ENCODE assay signal across 30 mouse cellular contexts in the genomic region with DNA sequence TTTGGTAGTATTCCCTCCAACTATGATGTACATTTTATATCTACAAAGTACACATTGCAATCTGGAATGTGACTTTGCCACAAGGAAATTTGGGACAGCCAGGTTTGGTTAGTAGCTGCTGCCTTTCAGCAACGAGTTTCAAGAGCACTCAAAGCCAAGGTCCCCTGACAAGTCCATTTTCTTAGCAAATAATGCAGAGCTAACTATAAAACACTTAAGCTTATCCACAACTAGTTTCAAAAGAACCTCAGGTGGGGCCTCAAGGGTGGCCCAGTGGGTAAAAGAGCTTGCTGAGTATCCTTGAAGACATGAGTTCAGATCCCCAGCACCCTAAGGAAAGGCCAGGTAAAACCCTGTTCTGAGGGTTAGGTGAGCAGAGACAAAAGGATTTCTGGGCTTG. TPM values are rescaled to one million over a fixed set of nuclear protein-coding genes. Genes with fewer than 3 reads are reported as not detected.
A peak's percentile ranks its signal among the peaks of the same experiment; 100 is the strongest.
DNase-seq lines count a peak whose midpoint lies in the region; ATAC-seq and TF ChIP-seq lines count a peak whose summit lies in the region.
"Had no signal": no experiment of that assay in that cellular context is flagged by ENCODE, and none has a peak within 500 bp of the region (broad histone marks: within the 10 kb centered on the region; RNA-seq: fewer than 3 reads in every experiment).

No protein-coding gene starts in this region.

- TF ChIP-seq CTCF in lung, adult 2 months (IDR thresholded peaks at IDR 0.05; ENCODE audit: insufficient read depth, low read length) = no peak
- no peak for TF ChIP-seq CTCF in lung, postnatal 0 days (IDR thresholded peaks at IDR 0.05)

- no peaks in the 10 kb centered on the region; the same call in 1 of the 2 replicates for H3K4me1 ChIP-seq in lung, adult 2 months (ENCODE audit: control insufficient read depth, insufficient read depth, low read length)
- no peaks in the 10 kb centered on the region for H3K4me1 ChIP-seq in lung, postnatal 0 days (ENCODE audit: insufficient read depth, low read depth, low read length)
- H3K4me1 ChIP-seq: embryonic facial prominence, embryonic 10.5 days; embryonic facial prominence, embryonic 13.5 days; forebrain, embryonic 15.5 days; heart, embryonic 10.5 days; heart, embryonic 13.5 days had no signal

- no peak for TF ChIP-seq POLR2A in lung, adult 2 months (IDR thresholded peaks at IDR 0.05; ENCODE audit: borderline replicate concordance, extremely low read depth, low read depth, low read length)

- H3K9ac ChIP-seq in lung, postnatal 0 days (replicated peaks; ENCODE audit: low read depth) = no peak overlapping the region
- H3K9ac ChIP-seq: embryonic facial prominence, embryonic 13.5 days; forebrain, embryonic 12.5 days; forebrain, embryonic 15.5 days; heart, embryonic 13.5 days; hindbrain, embryonic 14.5 days had no signal

- no peak overlapping the region for H3K4me3 ChIP-seq in lung, adult 2 months (replicated peaks; ENCODE audit: extremely low read depth, low read depth, low read length)
- H3K4me3 ChIP-seq in lung, postnatal 0 days (ENCODE audit: low read depth, low read length) = no peak overlapping the region
- H3K4me3 ChIP-seq: embryonic facial prominence, embryonic 10.5 days; embryonic facial prominence, embryonic 13.5 days; erythroblast, embryonic 14.5 days; forebrain, embryonic 12.5 days; forebrain, embryonic 15.5 days; heart, adult 2 months; heart, embryonic 10.5 days; heart, embryonic 13.5 days had no signal

- no peak overlapping the region for H3K27ac ChIP-seq in lung, postnatal 0 days (ENCODE audit: low read length)
- H3K27ac ChIP-seq: embryonic facial prominence, embryonic 10.5 days; embryonic facial prominence, embryonic 13.5 days; forebrain, embryonic 12.5 days; forebrain, embryonic 15.5 days; heart, adult 2 months; heart, embryonic 10.5 days; heart, embryonic 13.5 days; hindbrain, embryonic 14.5 days had no signal

- no peak overlapping the region for H3K4me2 ChIP-seq in lung, postnatal 0 days (replicated peaks; ENCODE audit: low read depth, low read length)
- H3K4me2 ChIP-seq: embryonic facial prominence, embryonic 13.5 days; forebrain, embryonic 12.5 days; forebrain, embryonic 15.5 days; heart, embryonic 13.5 days; hindbrain, embryonic 14.5 days had no signal

- WGBS in lung, adult 2 months = 23% methylated on average over 1 of the region's 1 CpGs
- 33% methylated on average over 1 of the region's 1 CpGs for WGBS in lung, postnatal 0 days

- ATAC-seq in lung, postnatal 0 days = peak; percentile 54
- ATAC-seq in activated CD4-positive, CD25-positive, alpha-beta regulatory T cell, adult 4 months = no peak
- ATAC-seq: forebrain, embryonic 15.5 days; Patski had no signal

- no peak for TF ChIP-seq EP300 in lung, postnatal 0 days (IDR thresholded peaks at IDR 0.05)

- peak; percentile 5 for DNase-seq in lung, adult 2 months
- DNase-seq in lung, postnatal 0 days (ENCODE audit: low spot score) = peak; percentile 59
- peak; percentile 24 for DNase-seq in lung, postnatal 25 days (ENCODE audit: low spot score)
- DNase-seq in right cerebral cortex, adult 18-20 months = no peak
- DNase-seq in layer of hippocampus, postnatal 36 days = no peak
- no peak for DNase-seq in neural tube, embryonic 10.5 days (ENCODE audit: extremely low spot score, low spot score)
- DNase-seq: adrenal gland, adult 2 months; adrenal gland, postnatal 14 days; B cell, adult 2 months; cerebellum, adult 11-12 months; cerebellum, adult 8-10 months; cerebellum, postnatal 10 days; cerebellum, postnatal 36 days; embryo, embryonic 11 days; gastrocnemius, postnatal 36 days; heart, adult 2 months; heart, postnatal 14 days; heart, postnatal 4 days had no signal

- no peaks in the 10 kb centered on the region for H3K27me3 ChIP-seq in lung, postnatal 0 days (replicated peaks; ENCODE audit: insufficient read depth, low read length)
- H3K27me3 ChIP-seq: CH12.LX; forebrain, embryonic 15.5 days; heart, embryonic 13.5 days had no signal

- no peaks in the 10 kb centered on the region for H3K36me3 ChIP-seq in lung, postnatal 0 days (ENCODE audit: insufficient read depth, low read length)
- H3K36me3 ChIP-seq: embryonic facial prominence, embryonic 10.5 days; embryonic facial prominence, embryonic 13.5 days; forebrain, embryonic 12.5 days; forebrain, embryonic 15.5 days; G1E; heart, embryonic 10.5 days; heart, embryonic 13.5 days had no signal

- no peaks in the 10 kb centered on the region for H3K9me3 ChIP-seq in lung, postnatal 0 days (ENCODE audit: low read length)
- H3K9me3 ChIP-seq: embryonic facial prominence, embryonic 10.5 days; embryonic facial prominence, embryonic 13.5 days; forebrain, embryonic 12.5 days; forebrain, embryonic 15.5 days; G1E; heart, embryonic 10.5 days; heart, embryonic 13.5 days had no signal

RNA-seq across cellular contexts. Expression of gene Prps2, which starts 4.1 kb away (rescaled TPM):
- 25.6 and 29.2 TPM in 2 replicates for polyA plus RNA-seq in lung, adult 2 months (2012; rRNA removed)
- polyA plus RNA-seq in lung, postnatal 0 days (2015; fragmentation: Nextera tagmentation; extraction: Ambion mirVana) = 18.8 and 18.9 TPM in 2 replicates
- 10 to 100 TPM; 20.7 to 23.7 TPM for total RNA-seq in layer of hippocampus, postnatal 36 days (2021)
- 10 to 100 TPM; 67.7 to 78.2 TPM for polyA plus RNA-seq in activated CD4-positive, CD25-positive, alpha-beta regulatory T cell, adult 4 months (2017; shearing (Covaris generic))

RNA-seq across cellular contexts. Expression of gene Tlr7, which starts 56.3 kb away (rescaled TPM):
- polyA plus RNA-seq in lung, adult 2 months (2012; rRNA removed) = 0.71 and 1.3 TPM in 2 replicates
- 1.4 and 1.5 TPM in 2 replicates for polyA plus RNA-seq in lung, postnatal 0 days (2015; fragmentation: Nextera tagmentation; extraction: Ambion mirVana)
- total RNA-seq in layer of hippocampus, postnatal 36 days (2021) = 1 to 10 TPM; 3.1 to 4.4 TPM
- 1 to 10 TPM; 7.4 to 9.0 TPM for polyA plus RNA-seq in activated CD4-positive, CD25-positive, alpha-beta regulatory T cell, adult 4 months (2017; shearing (Covaris generic))
- total RNA-seq: G1E had no signal
- polyA plus RNA-seq: erythroblast, embryonic 14.5 days; G1E; Patski had no signal

Comparison
In these comparisons a context has a peak if more than half of its experiments do, and no peak if none do; other contexts are left out.
1. DNase-seq: peak in lung, adult 2 months (single experiment), lung, postnatal 0 days (single experiment) and lung, postnatal 25 days (single experiment); none in right cerebral cortex, adult 18-20 months (single experiment), layer of hippocampus, postnatal 36 days (0 of 2) and neural tube, embryonic 10.5 days (single experiment).